Mouse (Mus musculus): ENCODE results near the gene Slamf6.

Gene Slamf6

DNA sequence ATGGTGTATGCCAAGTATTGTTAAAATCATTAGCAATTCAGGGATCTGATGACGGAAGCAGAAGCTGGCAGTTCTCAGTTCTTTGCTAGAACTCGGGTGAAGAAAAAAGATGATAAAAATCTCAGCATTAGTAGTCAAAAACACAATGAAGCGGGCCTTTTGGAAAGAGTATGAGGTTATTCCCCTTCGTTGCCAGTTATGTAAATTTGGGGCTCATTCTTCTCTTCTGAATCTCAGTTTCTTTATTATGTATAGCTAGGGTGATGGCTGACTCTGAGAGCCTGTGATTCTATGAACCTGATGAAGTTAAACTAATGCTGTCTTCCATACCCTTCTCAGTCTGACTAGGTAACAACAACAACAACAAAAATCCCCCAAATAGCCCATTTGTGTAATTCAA lies 58.5 kb downstream of the Slamf6 start:
- no peak for TF ChIP-seq GATA4 (IDR thresholded peaks at IDR 0.05; ENCODE audit: insufficient replicate concordance, low read length)

GRCm38 (mm10) chr1:171976826-171977539 lies 59.7 kb downstream of the Slamf6 start:
- no peak for TF ChIP-seq GATA4 (IDR thresholded peaks at IDR 0.05; ENCODE audit: insufficient replicate concordance, low read length)

GRCm38 (mm10) chr1:171977891-171978290 lies 60.6 kb downstream of the Slamf6 start:
- TF ChIP-seq GATA4 (IDR thresholded peaks at IDR 0.05; ENCODE audit: insufficient replicate concordance, low read length): no peak

GRCm38 (mm10) chr1:171979969-171980730 lies 62.8 kb downstream of the Slamf6 start:
- TF ChIP-seq GATA4 (IDR thresholded peaks at IDR 0.05; ENCODE audit: insufficient replicate concordance, low read length): no peak

DNA sequence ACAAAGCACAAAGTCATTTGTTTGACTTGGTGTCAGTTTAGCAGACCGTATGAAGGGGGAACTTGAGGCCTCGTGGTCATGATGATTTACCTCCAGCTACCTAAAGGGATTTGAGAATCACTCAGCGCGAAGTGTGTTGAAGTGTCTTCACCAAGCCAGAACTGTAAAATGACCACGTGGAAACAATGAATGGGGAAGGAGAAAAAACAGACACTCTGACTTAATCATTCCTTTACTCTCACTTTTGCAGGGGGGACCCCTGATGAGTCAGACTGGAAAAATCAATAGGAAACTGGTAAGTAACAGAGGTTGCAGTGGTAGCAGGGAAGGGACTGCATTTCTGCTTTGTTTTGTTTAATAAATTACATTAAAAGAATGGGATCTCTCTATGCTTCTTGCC lies 64.9 kb downstream of the Slamf6 start:
- no peak for TF ChIP-seq GATA4 (IDR thresholded peaks at IDR 0.05; ENCODE audit: insufficient replicate concordance, low read length)

- no peak for TF ChIP-seq GATA4 (IDR thresholded peaks at IDR 0.05; ENCODE audit: insufficient replicate concordance, low read length)
These were observed 65.4 kb downstream of the Slamf6 start for GRCm38 (mm10) chr1:171982740-171983139.

DNA sequence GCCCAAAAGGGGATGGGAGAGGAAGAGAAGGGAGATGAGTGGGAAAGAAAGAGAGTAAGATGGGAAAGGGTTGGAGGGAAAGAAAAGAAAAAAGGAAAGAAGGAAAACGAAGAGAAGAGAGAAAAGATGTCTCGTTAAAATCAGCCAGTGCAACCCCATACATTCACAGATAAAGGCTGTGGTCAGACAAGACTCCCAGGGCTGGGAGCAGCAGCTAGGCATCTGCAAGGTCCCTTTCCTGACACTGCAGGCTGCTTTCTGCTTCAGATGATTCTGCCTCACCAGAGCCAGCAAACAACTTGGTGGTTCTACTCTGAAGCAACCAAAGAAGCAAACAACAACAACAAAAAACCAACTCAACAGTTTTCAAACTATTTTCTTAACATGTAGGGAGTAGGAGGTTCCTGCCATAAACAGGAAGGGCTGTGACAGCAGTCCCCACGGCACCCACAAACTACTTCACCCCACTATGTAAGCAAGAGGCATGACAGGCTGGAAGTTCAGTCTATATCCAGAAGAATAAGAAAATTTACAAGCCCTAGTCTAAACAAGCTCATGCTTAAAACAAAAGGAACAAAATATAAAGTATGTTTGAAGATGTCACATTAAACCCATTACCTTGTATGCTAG lies 66.2 kb downstream of the Slamf6 start:
- TF ChIP-seq GATA4 (IDR thresholded peaks at IDR 0.05; ENCODE audit: insufficient replicate concordance, low read length): no peak

DNA sequence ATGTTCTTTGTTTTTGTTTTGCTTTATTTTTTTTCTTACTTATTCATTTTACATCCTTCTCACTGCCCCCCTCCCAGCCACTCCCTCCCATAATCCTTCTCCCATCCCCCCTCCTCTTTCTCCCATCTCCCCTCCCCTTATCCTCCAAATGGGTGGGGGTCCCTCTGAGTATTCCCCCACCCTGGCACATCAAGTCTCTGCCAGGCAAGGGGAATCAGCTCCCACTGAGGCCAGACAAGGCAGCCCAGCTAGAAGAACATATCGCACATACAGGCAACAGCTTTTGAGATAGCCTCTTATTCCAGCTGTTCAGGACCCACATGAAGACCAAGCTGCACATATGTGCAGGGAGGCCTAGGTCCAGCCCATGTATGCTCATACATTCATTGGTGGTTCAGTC lies 66.8 kb downstream of the Slamf6 start:
- no peak for TF ChIP-seq GATA4 (IDR thresholded peaks at IDR 0.05; ENCODE audit: insufficient replicate concordance, low read length)

DNA sequence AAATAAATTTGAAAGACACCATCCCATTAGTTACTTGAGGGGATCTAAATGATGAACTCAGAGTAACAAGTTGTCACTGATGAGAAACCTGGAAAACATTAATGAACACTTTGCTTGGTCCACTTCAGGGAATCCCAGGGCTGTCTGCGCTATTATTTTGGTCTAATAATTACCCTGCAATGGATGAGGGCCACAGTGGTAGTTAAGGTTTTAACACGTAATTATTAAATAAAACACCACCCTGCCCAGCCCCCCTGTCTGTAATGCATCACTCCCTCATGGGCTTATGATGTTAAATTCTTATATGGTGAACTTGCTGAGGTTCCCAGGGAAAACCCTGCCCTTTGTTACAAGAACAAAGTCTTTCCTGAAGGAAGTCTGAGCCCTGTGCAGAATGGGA lies 74.6 kb downstream of the Slamf6 start:
- no peak for TF ChIP-seq GATA4 (IDR thresholded peaks at IDR 0.05; ENCODE audit: insufficient replicate concordance, low read length)

GRCm38 (mm10) chr1:171992901-171993530 lies 75.7 kb downstream of the Slamf6 start:
- TF ChIP-seq GATA4 (IDR thresholded peaks at IDR 0.05; ENCODE audit: insufficient replicate concordance, low read length): peak; percentile 70; the same call in 1 of the 2 replicates

DNA sequence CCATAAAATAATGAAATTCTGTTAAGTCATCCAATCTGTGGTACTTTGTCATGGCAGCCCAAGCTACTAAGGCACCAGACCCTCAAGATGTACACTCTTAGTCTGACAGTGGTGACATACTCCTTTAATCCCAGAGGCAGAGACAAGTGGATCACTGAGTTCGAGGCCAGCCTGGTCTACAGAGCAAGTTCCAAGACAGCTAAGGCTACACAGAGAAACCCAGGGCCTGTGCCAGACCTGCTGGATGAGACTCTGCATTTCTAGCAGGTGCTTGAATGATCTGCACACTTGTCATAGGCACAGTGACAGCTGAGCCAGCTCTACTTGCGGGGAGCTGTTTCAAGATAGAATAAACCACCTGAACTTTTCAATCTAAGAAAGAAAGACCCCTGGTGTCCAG lies 77.2 kb downstream of the Slamf6 start:
- no peak for TF ChIP-seq GATA4 (IDR thresholded peaks at IDR 0.05; ENCODE audit: insufficient replicate concordance, low read length)

GRCm38 (mm10) chr1:171994918-171995715 lies 77.8 kb downstream of the Slamf6 start:
- TF ChIP-seq GATA4 (IDR thresholded peaks at IDR 0.05; ENCODE audit: insufficient replicate concordance, low read length): peak; percentile 81; the same call in 1 of the 2 replicates

DNA sequence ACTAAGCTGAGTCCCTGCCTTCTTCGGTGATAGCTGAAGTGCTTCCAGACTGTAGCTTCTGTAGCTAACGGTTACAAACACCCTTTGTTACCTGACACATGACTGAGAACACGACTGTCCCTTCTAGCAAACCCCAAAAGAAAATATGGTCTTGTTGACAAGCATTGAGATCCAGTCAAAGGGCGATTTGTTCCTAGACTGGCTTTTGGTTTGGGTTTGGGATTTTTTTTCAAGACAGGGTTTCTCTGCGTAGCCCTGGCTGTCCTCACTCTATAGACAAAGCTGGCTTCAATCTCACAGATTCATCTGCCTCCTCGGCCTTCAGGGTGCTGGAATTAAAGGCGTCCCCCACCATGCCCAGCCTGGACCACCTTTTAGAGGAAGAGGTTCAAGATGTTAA lies 79.4 kb downstream of the Slamf6 start:
- no peak for TF ChIP-seq GATA4 (IDR thresholded peaks at IDR 0.05; ENCODE audit: insufficient replicate concordance, low read length)

DNA sequence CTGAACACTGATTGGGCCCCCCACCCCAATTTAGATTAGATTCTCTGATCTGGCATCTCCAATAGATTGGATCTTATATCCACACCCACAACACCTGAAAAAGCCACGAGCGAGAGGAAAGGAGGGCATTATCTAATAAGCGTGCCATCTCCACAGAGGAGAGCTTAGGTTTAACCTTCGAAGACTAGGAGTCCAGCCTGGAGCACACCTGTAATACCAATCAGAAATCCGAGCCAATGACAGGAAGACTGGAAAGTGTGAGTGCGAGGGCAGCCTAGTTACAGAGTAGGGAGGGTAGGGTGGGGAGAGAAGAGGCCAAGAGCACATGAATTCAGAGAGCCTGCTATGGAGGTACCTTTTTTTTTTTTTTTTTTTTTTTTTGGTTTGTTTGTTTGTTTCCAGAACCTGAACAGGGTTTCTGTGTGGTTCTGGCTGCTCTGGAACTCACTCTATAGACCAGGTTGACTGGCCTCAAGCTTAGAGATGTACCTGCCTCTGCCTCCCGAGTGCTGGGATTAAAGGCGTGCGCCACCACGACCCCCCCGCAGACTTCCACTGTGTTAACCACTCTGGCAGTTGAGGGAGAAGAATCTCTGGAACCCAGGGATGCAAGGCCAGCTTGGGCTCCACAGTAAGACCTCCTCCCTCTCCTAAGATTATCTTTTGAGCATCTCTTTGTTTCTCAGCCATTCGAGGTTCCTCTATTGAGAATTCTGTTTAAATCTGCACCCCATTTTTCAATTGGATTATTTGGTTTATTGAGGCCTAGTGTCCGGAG lies 81.7 kb downstream of the Slamf6 start:
- no peak for TF ChIP-seq GATA4 (IDR thresholded peaks at IDR 0.05; ENCODE audit: insufficient replicate concordance, low read length)

Measured in liver, adult (tissue).